Mouse (Mus musculus) kidney, adult 2 months (tissue): ENCODE results near the gene Amigo1. TPM values are rescaled to one million over a fixed set of nuclear protein-coding genes. Genes with fewer than 3 reads are reported as not detected.

ENCODE experiments used
- DNase-seq: peaks from one replicate; pipeline ENCODE4 v3.0.0; 2021
- H3K27ac ChIP-seq: fragments of 200-500 bp; 2 replicates; pipeline ENCODE4 v1.5.1; 2012; ENCODE audit warnings: low read depth, low read length, control low read depth, inconsistent platforms; ENCODE audit not compliant: insufficient read depth
- H3K27me3 ChIP-seq: fragments of 200-500 bp; replicated peaks from 2 replicates; pipeline ENCODE4 v1.6.1; 2012; ENCODE audit warnings: mild to moderate bottlenecking, moderate library complexity, low read length, inconsistent platforms; ENCODE audit not compliant: control insufficient read depth, insufficient read depth
- H3K36me3 ChIP-seq: fragments of 200-500 bp; 2 replicates; pipeline ENCODE4 v1.6.1; 2012; ENCODE audit warnings: mild to moderate bottlenecking, moderate library complexity, low read length, inconsistent platforms; ENCODE audit not compliant: control insufficient read depth, insufficient read depth
- H3K4me1 ChIP-seq: fragments of 200-500 bp; 2 replicates; pipeline ENCODE4 v1.6.1; 2011; ENCODE audit warnings: low read length; ENCODE audit not compliant: control insufficient read depth, insufficient read depth
- H3K4me3 ChIP-seq: fragments of 200-500 bp; 2 replicates; pipeline ENCODE4 v1.5.1; 2011; ENCODE audit warnings: mild to moderate bottlenecking, low read depth, low read length, control low read depth; ENCODE audit not compliant: insufficient read depth
- CTCF ChIP-seq: fragments of 200-500 bp; conservative IDR thresholded peaks from 2 replicates; pipeline ENCODE4 v1.5.1; 2011; ENCODE audit warnings: low read depth, mild to moderate bottlenecking, control low read depth, low read length, moderate library complexity, mixed read lengths; ENCODE audit not compliant: insufficient read depth, insufficient read length
- POLR2A ChIP-seq: fragments of 200-500 bp; IDR thresholded peaks from one replicate; pipeline ENCODE4 v1.6.1; 2011; ENCODE audit warnings: low read depth, low read length, control low read depth
- WGBS: fragments of 180-500 bp; shearing (Covaris S2); methylation state at CpG from one replicate; pipeline ENCODE4 v1.1.7; 2018; 5-methylcytosine and 5-hydroxymethylcytosine counted together
- polyA plus RNA-seq: library from polyadenylated mRNA; depleted of rRNA; stranded (reverse); fragments of >200 nt; gene quantifications from 2 replicates; pipeline ENCODE4 v1.2.3, GENCODE M21; 2012; rRNA removed

The Amigo1 gene
- polyA plus RNA-seq = 18.4 and 25.7 TPM in 2 replicates

DNA sequence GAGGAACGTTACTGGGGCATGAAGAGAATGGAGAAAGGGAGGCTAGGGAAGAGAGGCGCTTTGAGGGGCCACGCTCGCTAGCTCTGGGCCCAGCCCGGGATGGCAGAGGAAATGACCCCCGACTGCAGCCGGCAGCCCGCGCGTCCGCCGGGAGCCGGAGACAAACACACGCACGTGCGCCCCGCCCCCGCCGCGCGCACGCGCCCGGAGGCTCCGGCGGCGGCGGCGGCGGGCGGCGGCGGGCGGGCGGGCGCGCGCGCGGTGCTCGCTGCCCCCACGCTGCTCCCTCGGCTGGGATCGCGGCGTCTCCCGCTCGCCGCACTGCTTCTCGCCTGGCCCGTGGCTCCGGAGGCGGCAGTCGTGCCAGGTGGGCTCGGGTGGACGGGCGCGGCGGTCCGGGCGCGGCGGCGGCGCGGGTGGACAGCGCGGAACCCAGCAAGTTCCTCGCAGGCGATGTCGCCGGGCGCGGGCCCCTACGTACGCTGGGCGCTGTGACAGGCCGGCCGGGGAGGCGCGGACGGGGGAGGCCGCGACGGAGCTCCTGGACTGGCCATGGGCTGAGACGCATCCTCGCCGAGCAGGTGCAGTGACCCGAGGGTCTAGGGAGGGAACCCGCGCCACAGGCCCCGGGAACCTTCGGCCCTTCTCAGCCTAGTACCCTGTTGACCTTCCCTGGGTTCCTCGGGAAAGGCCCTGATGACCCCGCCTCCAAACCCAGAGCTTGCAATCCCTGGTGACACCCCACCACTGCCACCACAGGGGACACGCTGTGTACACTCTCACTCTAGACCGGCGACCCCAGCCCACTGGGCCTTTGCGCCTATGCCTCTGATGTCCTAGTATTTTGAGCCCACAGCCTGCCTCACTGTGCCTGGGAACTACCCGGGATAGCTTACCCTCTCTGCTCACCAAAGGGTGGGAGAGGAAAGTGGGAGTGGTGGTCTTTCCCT is at the start of gene Amigo1:
Amigo1 (plus strand) TSS at position 238 of the 950 bp plus-strand sequence.
- peak within 1 kb of the TSS; percentile 71 for H3K4me3 ChIP-seq
- TF ChIP-seq CTCF = no peak
- no peak for TF ChIP-seq POLR2A
- no peak within 1 kb of the TSS for H3K27ac ChIP-seq
- H3K27me3 ChIP-seq = no peaks in the 10 kb centered on the region
- 8% methylated on average over 89 of the region's 100 CpGs for WGBS
- peaks cover 4% of the 10 kb centered on the region; the same call in 1 of the 2 replicates for H3K4me1 ChIP-seq
- no peaks in the 10 kb centered on the region for H3K36me3 ChIP-seq
- DNase-seq = peak; percentile 58

DNA sequence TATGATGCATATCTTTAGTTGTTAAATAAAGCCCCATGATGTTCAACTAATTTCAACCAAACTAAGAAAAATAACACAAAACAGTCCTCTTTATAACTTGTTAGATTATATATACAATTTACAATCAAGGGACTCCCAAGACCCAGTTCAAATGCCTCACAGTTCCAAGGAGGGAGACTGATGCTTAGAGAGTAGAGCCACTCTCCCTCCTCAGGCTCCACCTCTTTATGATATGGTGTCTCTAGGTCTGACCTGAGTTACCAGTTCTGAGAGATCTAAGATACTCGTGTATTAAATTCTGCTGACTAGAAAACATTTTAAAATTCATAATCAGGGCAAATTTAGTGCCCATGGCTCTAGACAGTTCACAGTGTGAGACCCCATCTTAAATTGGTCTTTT is 47.0 kb upstream of the Amigo1 start:
- H3K4me3 ChIP-seq = no peak overlapping the region
- H3K4me1 ChIP-seq = no peaks in the 10 kb centered on the region; the same call in 1 of the 2 replicates
- H3K27me3 ChIP-seq = no peaks in the 10 kb centered on the region
- DNase-seq = no peak
- 45% methylated on average over 1 of the region's 1 CpGs for WGBS
- TF ChIP-seq POLR2A (no peak), CTCF (no peak)
- H3K27ac ChIP-seq = no peak overlapping the region
- no peaks in the 10 kb centered on the region; the same call in 1 of the 2 replicates for H3K36me3 ChIP-seq

DNA sequence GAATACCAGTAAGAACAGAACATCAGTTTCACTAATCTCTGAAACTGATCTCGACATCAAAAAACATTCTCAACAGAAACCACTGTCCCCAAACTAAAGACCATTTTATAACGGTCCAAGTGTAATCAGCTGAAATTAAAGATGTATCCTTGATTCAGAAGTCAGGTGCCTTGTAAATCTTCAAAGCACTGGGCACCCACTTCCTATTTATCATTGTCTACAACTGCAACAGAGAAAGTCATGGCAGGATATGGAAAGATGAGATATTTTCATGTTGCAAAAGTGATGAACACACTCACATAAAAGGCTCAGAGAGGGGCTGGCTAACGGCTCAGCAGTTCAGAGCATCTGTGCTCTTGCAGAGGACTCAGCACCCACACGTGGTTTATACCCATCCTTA is 45.3 kb upstream of the Amigo1 start:
- no peaks in the 10 kb centered on the region for H3K27me3 ChIP-seq
- TF ChIP-seq POLR2A = no peak
- no peak for TF ChIP-seq CTCF
- no peak overlapping the region for H3K4me3 ChIP-seq
- DNase-seq = no peak
- 59% methylated on average over 4 of the region's 4 CpGs for WGBS
- H3K4me1 ChIP-seq = no peaks in the 10 kb centered on the region; the same call in 1 of the 2 replicates
- no peak overlapping the region for H3K27ac ChIP-seq
- H3K36me3 ChIP-seq = no peaks in the 10 kb centered on the region; the same call in 1 of the 2 replicates

DNA sequence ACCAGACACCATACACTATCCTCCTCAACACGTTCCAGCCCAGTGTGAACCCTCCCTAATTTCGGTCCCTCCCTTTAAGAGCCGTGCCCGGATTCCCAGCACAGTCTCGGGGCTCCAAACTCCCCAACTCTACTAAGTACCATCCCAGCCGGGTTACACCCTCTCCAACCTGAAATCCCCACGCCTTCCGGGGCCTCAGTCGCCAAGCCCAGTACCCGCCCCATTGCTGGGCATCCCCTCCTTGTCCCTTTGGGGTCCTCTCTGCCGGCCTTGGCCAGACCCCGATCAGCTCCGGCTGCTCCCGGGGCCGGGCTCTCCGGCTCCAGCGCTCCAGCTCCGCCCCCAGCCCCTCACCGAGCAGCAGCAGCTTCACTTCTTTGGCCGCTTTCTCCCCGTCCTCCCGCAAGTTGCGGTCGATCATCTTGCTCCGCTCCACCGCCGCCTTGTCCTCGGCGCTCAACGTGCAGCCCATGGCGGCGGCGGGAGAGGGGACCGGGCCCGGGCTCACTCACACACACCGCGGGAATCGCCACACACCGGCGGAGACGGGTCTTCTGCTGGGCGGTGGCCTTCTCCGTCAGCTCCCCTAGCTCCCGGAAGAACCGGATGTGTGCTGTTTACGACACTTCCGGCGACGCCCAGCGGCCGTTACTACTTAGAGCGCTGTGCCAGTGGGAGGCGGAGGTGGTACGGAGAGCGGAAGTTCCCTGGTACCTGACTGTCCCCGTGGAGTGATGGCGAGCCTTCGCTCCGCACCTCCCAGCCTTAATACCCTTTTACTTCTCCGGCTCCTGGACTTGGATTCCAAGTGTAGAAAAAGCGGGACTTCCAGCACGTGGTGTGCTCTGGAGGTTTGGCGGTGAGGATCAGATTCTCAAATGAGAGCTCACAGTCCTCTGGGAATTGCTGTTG is 40.3 kb upstream of the Amigo1 start, which contains the start of gene Gnai3:
Gnai3 (minus strand) TSS at position 613 of the 912 bp plus-strand sequence.
- under 1% methylated on average over 63 of the region's 63 CpGs for WGBS
- peaks cover 6% of the 10 kb centered on the region; the same call in 1 of the 2 replicates for H3K4me1 ChIP-seq
- H3K27ac ChIP-seq = peak within 1 kb of the TSS; percentile 73
- peak; percentile 26; the same call in 1 of the 2 replicates for TF ChIP-seq CTCF
- peak; percentile 87 for TF ChIP-seq POLR2A
- H3K27me3 ChIP-seq = no peaks in the 10 kb centered on the region
- H3K36me3 ChIP-seq = no peaks in the 10 kb centered on the region; the same call in 1 of the 2 replicates
- peak within 1 kb of the TSS; percentile 91 for H3K4me3 ChIP-seq
- peak; percentile 96 for DNase-seq

DNA sequence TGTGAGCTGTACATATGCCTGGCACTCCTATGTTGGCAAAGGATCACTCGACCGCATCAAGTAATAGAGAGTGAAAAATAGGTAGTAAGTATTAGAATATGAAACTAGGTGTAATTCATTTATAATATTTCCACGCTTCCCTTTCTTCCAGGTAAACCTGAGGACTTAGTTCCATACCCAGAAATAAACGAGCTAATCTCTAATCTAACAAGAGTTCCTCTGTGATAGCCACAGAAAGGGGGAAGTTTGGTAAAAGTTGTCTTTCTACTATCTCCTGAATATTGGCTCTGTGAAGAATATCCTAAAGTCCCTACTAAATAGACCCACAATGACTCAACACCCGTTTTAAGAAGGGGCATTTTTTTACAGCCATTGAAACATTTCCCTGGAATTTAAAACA is 39.5 kb upstream of the Amigo1 start:
- Histone ChIP-seq H3K27ac (no peak overlapping the region), H3K27me3 (no peaks in the 10 kb centered on the region), H3K4me3 (peak overlapping the region; percentile 91), H3K36me3 (no peaks in the 10 kb centered on the region; the same call in 1 of the 2 replicates), H3K4me1 (peaks cover 6% of the 10 kb centered on the region; the same call in 1 of the 2 replicates)
- 43% methylated on average over 5 of the region's 5 CpGs for WGBS
- TF ChIP-seq POLR2A (no peak), CTCF (no peak)
- no peak for DNase-seq

DNA sequence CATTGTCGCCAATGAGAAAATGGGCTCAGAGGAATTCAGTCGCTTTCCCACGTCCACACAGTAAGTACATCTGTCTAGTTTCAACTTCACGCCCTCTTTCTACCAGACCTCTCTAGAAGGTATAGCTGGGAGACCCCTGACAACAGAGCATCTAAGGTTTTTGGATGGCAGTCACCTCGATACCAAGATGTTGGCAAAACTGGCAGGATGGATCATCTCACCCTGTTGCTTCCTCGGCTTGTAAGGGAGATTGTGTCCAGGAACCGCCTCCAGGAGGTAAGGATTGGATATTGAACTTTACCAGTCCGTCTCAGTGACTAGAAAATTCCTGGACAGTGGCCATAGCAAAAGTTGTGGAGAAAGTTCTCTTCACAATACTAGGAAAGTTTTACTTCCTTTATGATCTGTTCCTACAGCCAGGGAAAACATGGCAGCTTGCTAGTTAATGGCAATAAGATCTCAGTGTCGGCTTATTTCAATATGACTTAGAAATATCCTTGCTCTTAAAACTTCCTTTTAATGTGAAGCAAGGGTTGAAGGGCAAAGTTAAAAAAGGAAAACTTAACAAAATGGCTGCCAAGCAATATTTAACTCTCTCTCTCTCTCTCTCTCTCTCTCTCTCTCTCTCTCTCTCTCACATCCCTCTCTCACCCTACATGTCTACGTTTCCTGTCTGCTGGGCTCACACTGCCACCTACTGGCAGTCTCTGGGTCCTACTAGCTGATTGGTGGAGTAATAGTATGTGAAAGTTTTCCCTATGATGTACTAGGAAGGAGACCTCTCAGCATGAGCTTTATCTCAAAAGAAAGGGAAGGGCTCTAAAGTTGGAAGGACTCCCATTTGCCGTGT is 38.5 kb upstream of the Amigo1 start:
- WGBS = 45% methylated on average over 11 of the region's 11 CpGs
- TF ChIP-seq POLR2A (no peak), CTCF (peak; percentile 95)
- no peaks in the 10 kb centered on the region; the same call in 1 of the 2 replicates for H3K36me3 ChIP-seq
- H3K27ac ChIP-seq = peak overlapping the region; percentile 39
- H3K27me3 ChIP-seq = no peaks in the 10 kb centered on the region
- H3K4me1 ChIP-seq = peaks cover 6% of the 10 kb centered on the region; the same call in 1 of the 2 replicates
- peak; percentile 94 for DNase-seq
- H3K4me3 ChIP-seq = no peak overlapping the region
